Mouse (Mus musculus) erythroblast, embryonic 14.5 days (primary cell): ENCODE measurements around the gene Olfr522.

Experiments
- GATA1 ChIP-seq: IDR thresholded peaks from 2 replicates; pipeline ENCODE4 v1.6.1; 2012; ENCODE audit warnings: low read length, inconsistent platforms, mixed read lengths
- TAL1 ChIP-seq: IDR thresholded peaks from 3 replicates; pipeline ENCODE4 v1.6.1; 2012; ENCODE audit warnings: low read length, inconsistent platforms, mixed read lengths

GRCm38 (mm10) chr7:140186646-140187620 is 22.4 kb upstream of the Olfr522 start:
- TF ChIP-seq GATA1 (no peak), TAL1 (no peak)
